Mouse (Mus musculus) liver, embryonic 14.5 days (tissue): ENCODE measurements around the gene B3gnt3. TPM values are rescaled to one million over a fixed set of nuclear protein-coding genes. Genes with fewer than 3 reads are reported as not detected.
A peak's percentile ranks its signal among the peaks of the same experiment; 100 is the strongest.

Source experiments
- ATAC-seq: fragments of 200-750 bp; cut with Nextera tagmentation; 2 replicates; pipeline ENCODE4 v1.8.0; 2017; ENCODE audit warnings: moderate number of reproducible peaks, mild to moderate bottlenecking, moderate library complexity; ENCODE audit not compliant: insufficient read depth
- DNase-seq, 3 experiments: peaks; one replicate each; pipeline ENCODE4 v3.0.0-alpha.2; 2012 to 2013; ENCODE audit warnings: low read depth in 3 of 3, low spot score in 3 of 3
- H3K27ac ChIP-seq: fragments of 300-500 bp; sonication (generic); 2 replicates; pipeline ENCODE4 v1.5.1; 2014; ENCODE audit warnings: moderate library complexity, mild to moderate bottlenecking, control low read depth, inconsistent platforms
- H3K27me3 ChIP-seq: fragments of 300-500 bp; sonication (generic); 2 replicates; pipeline ENCODE4 v1.6.1; 2014; ENCODE audit warnings: mild to moderate bottlenecking, low read length, moderate library complexity; ENCODE audit not compliant: control insufficient read depth, insufficient read depth
- H3K36me3 ChIP-seq: fragments of 300-500 bp; sonication (generic); replicated peaks from 2 replicates; pipeline ENCODE4 v1.6.1; 2014; ENCODE audit warnings: low read depth; ENCODE audit not compliant: control insufficient read depth, insufficient read depth
- H3K4me1 ChIP-seq, 2 experiments: fragments of 200-500 bp in 1 of 2; fragments of 300-500 bp in 1 of 2; sonication (generic) in 1 of 2; replicated peaks; 2 replicates each; pipeline ENCODE4 v1.6.1; 2012 to 2014; ENCODE audit warnings: antibody characterized with exemption in 1 of 2, inconsistent platforms in 1 of 2, low read length in 1 of 2; ENCODE audit not compliant: control insufficient read depth in 2 of 2, insufficient read depth in 2 of 2
- H3K4me2 ChIP-seq: fragments of 300-500 bp; sonication (generic); 2 replicates; pipeline ENCODE4 v1.6.1; 2014; ENCODE audit warnings: low read depth, mild to moderate bottlenecking, control low read depth, moderate library complexity
- H3K4me3 ChIP-seq, 2 experiments: fragments of 200-500 bp in 1 of 2; fragments of 300-500 bp in 1 of 2; sonication (generic) in 1 of 2; 2 replicates each; pipeline ENCODE4 v1.5.1; 2012 to 2014; ENCODE audit warnings: low read depth in 2 of 2, low read length in 2 of 2, mild to moderate bottlenecking in 2 of 2, control low read depth in 1 of 2, inconsistent platforms in 1 of 2, moderate library complexity in 1 of 2; ENCODE audit not compliant: insufficient read depth in 1 of 2
- H3K9ac ChIP-seq: fragments of 300-500 bp; sonication (generic); replicated peaks from 2 replicates; pipeline ENCODE4 v1.6.1; 2014; ENCODE audit warnings: mild to moderate bottlenecking, control low read depth, moderate library complexity
- H3K9me3 ChIP-seq: fragments of 300-500 bp; sonication (generic); 2 replicates; pipeline ENCODE4 v1.6.1; 2016; ENCODE audit warnings: low read length, mixed read lengths; ENCODE audit not compliant: control insufficient read depth
- CTCF ChIP-seq: IDR thresholded peaks from 2 replicates; pipeline ENCODE4 v1.5.1; 2016; ENCODE audit warnings: antibody characterized with exemption, low read depth, control low read depth
- EP300 ChIP-seq: IDR thresholded peaks from 2 replicates; pipeline ENCODE4 v1.6.1; 2016; ENCODE audit warnings: antibody characterized with exemption, low read depth
- WGBS: fragments of 180-500 bp; shearing (Covaris S2); extraction: QIAGEN DNeasy Blood & Tissue Kit; methylation state at CpG from one replicate; pipeline ENCODE4 v1.1.7; 2014; ENCODE audit not compliant: insufficient replicate concordance; 5-methylcytosine and 5-hydroxymethylcytosine counted together
- polyA plus RNA-seq, 2 experiments: library from polyadenylated mRNA; depleted of rRNA in 1 of 2; stranded (reverse) in 1 of 2; unstranded in 1 of 2; fragments of >200 nt; fragmentation: Nextera tagmentation in 1 of 2; extraction: Ambion mirVana in 1 of 2; gene quantifications; 2 replicates each; pipeline versions ENCODE4 v1.2.1 to v1.2.3; 2012 to 2014

Gene B3gnt3
- polyA plus RNA-seq, 2 experiments, result 1.8 to 2.2 TPM

- no peak overlapping the region; the same call in 1 of the 2 replicates for H3K4me2 ChIP-seq
- H3K9me3 ChIP-seq, result no peaks in the 10 kb centered on the region
- WGBS, result 74% methylated on average over 16 of the region's 16 CpGs
- H3K9ac ChIP-seq, result no peak overlapping the region
- peaks cover 9 to 17% of the 10 kb centered on the region in 2 experiments for H3K4me1 ChIP-seq
- H3K36me3 ChIP-seq, result no peaks in the 10 kb centered on the region
- no peak overlapping the region for H3K4me3 ChIP-seq
- DNase-seq (no peak), ATAC-seq (no peak)
- no peaks in the 10 kb centered on the region; the same call in none of the 2 replicates for H3K27me3 ChIP-seq
- TF ChIP-seq EP300 (no peak), CTCF (no peak)
- no peak overlapping the region for H3K27ac ChIP-seq
These were observed 22.5 kb downstream of the B3gnt3 start for GRCm38 (mm10) chr8:71679116-71679515.

- no peak overlapping the region for H3K27ac ChIP-seq
- no peak for DNase-seq
- no peak overlapping the region for H3K4me2 ChIP-seq
- H3K36me3 ChIP-seq, result no peaks in the 10 kb centered on the region
- ATAC-seq, result no peak
- no peak overlapping the region for H3K9ac ChIP-seq
- WGBS, result 62% methylated on average over 4 of the region's 4 CpGs
- peaks cover 9 to 17% of the 10 kb centered on the region in 2 experiments for H3K4me1 ChIP-seq
- TF ChIP-seq EP300 (no peak), CTCF (no peak)
- H3K4me3 ChIP-seq, result no peak overlapping the region
- no peaks in the 10 kb centered on the region for H3K9me3 ChIP-seq
- no peaks in the 10 kb centered on the region; the same call in none of the 2 replicates for H3K27me3 ChIP-seq
These were observed 23.4 kb downstream of the B3gnt3 start for GRCm38 (mm10) chr8:71678216-71678615.

GRCm38 (mm10) chr8:71677555-71677954 lies 24.0 kb downstream of the B3gnt3 start:
- Histone ChIP-seq H3K4me3 (no peak overlapping the region), H3K9ac (no peak overlapping the region)

GRCm38 (mm10) chr8:71676803-71677202 lies 24.8 kb downstream of the B3gnt3 start:
- WGBS, result 38% methylated on average over 9 of the region's 9 CpGs
- TF ChIP-seq CTCF (no peak), EP300 (no peak)
- Histone ChIP-seq H3K4me2 (peak overlapping the region; percentile 87), H3K4me3 (peak overlapping the region; percentile 47 to 82), H3K9ac (peak overlapping the region; percentile 86), H3K27me3 (no peaks in the 10 kb centered on the region; the same call in 1 of the 2 replicates), H3K27ac (no peak overlapping the region), H3K9me3 (no peaks in the 10 kb centered on the region), H3K36me3 (no peaks in the 10 kb centered on the region), H3K4me1 (peaks cover 9 to 19% of the 10 kb centered on the region in 2 experiments)
- no peak for DNase-seq
- ATAC-seq, result no peak

More at GRCm38 (mm10) chr8:71677555-71677954, 24.0 kb downstream of the B3gnt3 start:
- Histone ChIP-seq H3K9me3 (no peaks in the 10 kb centered on the region), H3K27me3 (no peaks in the 10 kb centered on the region; the same call in none of the 2 replicates), H3K4me2 (peak overlapping the region; percentile 87), H3K27ac (no peak overlapping the region), H3K4me1 (peaks cover 9 to 17% of the 10 kb centered on the region in 2 experiments), H3K36me3 (no peaks in the 10 kb centered on the region)
- TF ChIP-seq CTCF (no peak), EP300 (no peak)
- DNase-seq, result no peak
- no peak for ATAC-seq

- H3K9ac ChIP-seq, result peak within 1 kb of the TSS; percentile 86
- no peaks in the 10 kb centered on the region for H3K9me3 ChIP-seq
- H3K27me3 ChIP-seq, result peaks cover 3% of the 10 kb centered on the region
- no peaks in the 10 kb centered on the region for H3K36me3 ChIP-seq
- DNase-seq (peak; percentile 48 to 51 (median 49)), ATAC-seq (peak; percentile 73)
- TF ChIP-seq EP300, result no peak
- TF ChIP-seq CTCF, result no peak
- peak within 1 kb of the TSS; percentile 87 for H3K4me2 ChIP-seq
- peak within 1 kb of the TSS; percentile 73 to 82 for H3K4me3 ChIP-seq
- peak within 1 kb of the TSS; percentile 43 for H3K27ac ChIP-seq
- H3K4me1 ChIP-seq, result peaks cover 10 to 21% of the 10 kb centered on the region in 2 experiments
- WGBS, result 2% methylated on average over 40 of the region's 40 CpGs
These were observed 25.4 kb downstream of the B3gnt3 start, which contains the start of gene Jak3 for GRCm38 (mm10) chr8:71676020-71676741. Gene Jak3 (plus strand): TSS chr8:71676296.
